Mouse (Mus musculus) lung, postnatal 0 days (tissue): ENCODE measurements at regions not wholly inside any gene's neighbourhood (a gene's known extent, or its start where the extent isn't known, plus 50 kb on each side); places are given as distances from the start of the nearest gene placed in this dataset.

Experiments
- CTCF ChIP-seq: IDR thresholded peaks from 2 replicates; pipeline ENCODE4 v1.5.1; 2016; ENCODE audit warnings: antibody characterized with exemption, mild to moderate bottlenecking
- EP300 ChIP-seq: IDR thresholded peaks from 2 replicates; pipeline ENCODE4 v1.6.1; 2016; ENCODE audit warnings: antibody characterized with exemption, mild to moderate bottlenecking, control low read depth

DNA sequence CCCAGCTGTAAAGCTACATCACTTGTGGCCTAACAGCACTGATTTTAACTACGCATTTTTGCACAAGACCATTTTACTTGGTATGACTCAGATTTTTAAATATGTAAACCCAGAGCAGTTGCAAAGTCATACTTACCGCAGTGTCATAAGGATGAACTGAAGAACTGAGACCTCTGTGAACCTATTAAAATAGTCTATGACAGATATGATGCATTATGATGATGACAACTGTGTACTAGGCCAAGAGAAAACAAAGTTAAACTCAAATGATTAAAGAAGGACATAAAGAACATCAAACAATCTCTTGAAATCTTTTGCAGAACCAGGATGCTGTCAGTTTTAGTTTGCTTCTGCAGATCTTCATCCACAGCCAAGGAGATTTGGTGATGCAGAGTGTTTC is 3483.3 kb upstream of the Gm7489 start:
- TF ChIP-seq CTCF (no peak), EP300 (no peak)
